Mouse (Mus musculus) forebrain, embryonic 13.5 days (tissue): ENCODE results near the gene Palld. TPM values are rescaled to one million over a fixed set of nuclear protein-coding genes. Genes with fewer than 3 reads are reported as not detected.

Source experiments
- ATAC-seq: fragments of 200-750 bp; cut with Nextera tagmentation; 2 replicates; pipeline ENCODE4 v1.8.0; 2017
- H3K27ac ChIP-seq: fragments of 300-500 bp; sonication (generic); 2 replicates; pipeline ENCODE4 v1.5.1; 2015; ENCODE audit warnings: inconsistent platforms, mild to moderate bottlenecking, moderate library complexity
- H3K27me3 ChIP-seq: fragments of 300-500 bp; sonication (generic); 2 replicates; pipeline ENCODE4 v1.6.1; 2015; ENCODE audit warnings: mild to moderate bottlenecking, inconsistent platforms
- H3K36me3 ChIP-seq: fragments of 300-500 bp; sonication (generic); 2 replicates; pipeline ENCODE4 v1.6.1; 2015; ENCODE audit warnings: mild to moderate bottlenecking, inconsistent platforms; ENCODE audit not compliant: poor library complexity, severe bottlenecking
- H3K4me1 ChIP-seq: fragments of 300-500 bp; sonication (generic); 2 replicates; pipeline ENCODE4 v1.6.1; 2015; ENCODE audit warnings: inconsistent platforms
- H3K4me2 ChIP-seq: fragments of 300-500 bp; sonication (generic); 2 replicates; pipeline ENCODE4 v1.6.1; 2015; ENCODE audit warnings: inconsistent platforms, mild to moderate bottlenecking, moderate library complexity
- H3K4me3 ChIP-seq: fragments of 300-500 bp; sonication (generic); 2 replicates; pipeline ENCODE4 v1.5.1; 2015; ENCODE audit warnings: mild to moderate bottlenecking, inconsistent platforms
- H3K9ac ChIP-seq: fragments of 300-500 bp; sonication (generic); 2 replicates; pipeline ENCODE4 v1.6.1; 2015; ENCODE audit warnings: mild to moderate bottlenecking, inconsistent platforms
- H3K9me3 ChIP-seq: fragments of 300-500 bp; sonication (generic); replicated peaks from 2 replicates; pipeline ENCODE4 v1.6.1; 2016; ENCODE audit warnings: inconsistent platforms
- WGBS: fragments of 180-500 bp; shearing (Covaris S2); methylation state at CpG from one replicate; pipeline ENCODE4 v1.1.7; 2015; 5-methylcytosine and 5-hydroxymethylcytosine counted together
- polyA plus RNA-seq: library from polyadenylated mRNA; unstranded; fragments of >200 nt; fragmentation: Nextera tagmentation; extraction: Ambion mirVana; gene quantifications from 2 replicates; pipeline ENCODE4 v1.2.1, GENCODE M21; 2015

Palld gene
- polyA plus RNA-seq, 1 experiment from 2014 or later = 30.2 TPM

GRCm38 (mm10) chr8:61662829-61663228, 239.7 kb downstream of the Palld start:
- H3K27ac ChIP-seq = no peak overlapping the region
- no peak overlapping the region for H3K9ac ChIP-seq
- no peak overlapping the region for H3K4me3 ChIP-seq
- ATAC-seq = no peak
- H3K36me3 ChIP-seq = no peaks in the 10 kb centered on the region
- H3K4me1 ChIP-seq = no peaks in the 10 kb centered on the region
- H3K9me3 ChIP-seq = no peaks in the 10 kb centered on the region
- 86% methylated on average over 4 of the region's 4 CpGs for WGBS
- no peaks in the 10 kb centered on the region for H3K27me3 ChIP-seq
- H3K4me2 ChIP-seq = no peak overlapping the region

GRCm38 (mm10) chr8:61661611-61662010, 240.9 kb downstream of the Palld start:
- no peaks in the 10 kb centered on the region for H3K36me3 ChIP-seq
- no peak overlapping the region for H3K4me2 ChIP-seq
- no peak overlapping the region for H3K27ac ChIP-seq
- H3K9me3 ChIP-seq = no peaks in the 10 kb centered on the region
- no peak overlapping the region for H3K9ac ChIP-seq
- ATAC-seq = no peak
- WGBS = 93% methylated on average over 5 of the region's 5 CpGs
- no peak overlapping the region for H3K4me3 ChIP-seq
- H3K4me1 ChIP-seq = no peaks in the 10 kb centered on the region
- no peaks in the 10 kb centered on the region for H3K27me3 ChIP-seq

GRCm38 (mm10) chr8:61660961-61661360, 241.5 kb downstream of the Palld start:
- no peaks in the 10 kb centered on the region for H3K4me1 ChIP-seq
- no peak overlapping the region for H3K4me3 ChIP-seq
- WGBS = 93% methylated on average over 5 of the region's 5 CpGs
- H3K9ac ChIP-seq = no peak overlapping the region
- no peak overlapping the region for H3K27ac ChIP-seq
- ATAC-seq = no peak
- no peaks in the 10 kb centered on the region for H3K36me3 ChIP-seq
- no peak overlapping the region for H3K4me2 ChIP-seq
- H3K9me3 ChIP-seq = no peaks in the 10 kb centered on the region
- H3K27me3 ChIP-seq = no peaks in the 10 kb centered on the region

GRCm38 (mm10) chr8:61651955-61652354, 250.5 kb downstream of the Palld start:
- 86% methylated on average over 6 of the region's 6 CpGs for WGBS
- no peaks in the 10 kb centered on the region for H3K27me3 ChIP-seq
- no peak for ATAC-seq

GRCm38 (mm10) chr8:61646195-61646835, 256.2 kb downstream of the Palld start:
- H3K9ac ChIP-seq = no peak overlapping the region
- no peak overlapping the region for H3K27ac ChIP-seq
- ATAC-seq = no peak
- WGBS = 89% methylated on average over 8 of the region's 8 CpGs
- no peak overlapping the region for H3K4me2 ChIP-seq
- H3K4me3 ChIP-seq = no peak overlapping the region
- H3K4me1 ChIP-seq = 0 out of 2 replicates have a peak, but pooled peaks cover 5% of the 10 kb centered on the region
- H3K36me3 ChIP-seq = no peaks in the 10 kb centered on the region
- H3K27me3 ChIP-seq = no peaks in the 10 kb centered on the region
- no peaks in the 10 kb centered on the region for H3K9me3 ChIP-seq

More at GRCm38 (mm10) chr8:61651955-61652354, 250.5 kb downstream of the Palld start:
- no peak overlapping the region for H3K9ac ChIP-seq
- no peak overlapping the region for H3K27ac ChIP-seq
- no peaks in the 10 kb centered on the region for H3K36me3 ChIP-seq
- no peaks in the 10 kb centered on the region for H3K4me1 ChIP-seq
- H3K4me2 ChIP-seq = no peak overlapping the region
- H3K9me3 ChIP-seq = no peaks in the 10 kb centered on the region
- H3K4me3 ChIP-seq = no peak overlapping the region

GRCm38 (mm10) chr8:61645642-61646041, 256.8 kb downstream of the Palld start:
- H3K4me2 ChIP-seq = no peak overlapping the region
- H3K9me3 ChIP-seq = no peaks in the 10 kb centered on the region
- ATAC-seq = no peak
- H3K4me1 ChIP-seq = 0 out of 2 replicates have a peak, but pooled peaks cover 5% of the 10 kb centered on the region
- no peak overlapping the region for H3K27ac ChIP-seq
- H3K27me3 ChIP-seq = no peaks in the 10 kb centered on the region
- H3K36me3 ChIP-seq = no peaks in the 10 kb centered on the region
- H3K9ac ChIP-seq = no peak overlapping the region
- H3K4me3 ChIP-seq = no peak overlapping the region
- WGBS = 88% methylated on average over 6 of the region's 6 CpGs

- H3K4me1 ChIP-seq = 0 out of 2 replicates have a peak, but pooled peaks cover 5% of the 10 kb centered on the region
- WGBS = 92% methylated on average over 3 of the region's 3 CpGs
Observed at GRCm38 (mm10) chr8:61643215-61643614, 259.3 kb downstream of the Palld start.

GRCm38 (mm10) chr8:61642358-61642847, 260.1 kb downstream of the Palld start:
- Histone ChIP-seq H3K9ac (no peak overlapping the region), H3K9me3 (no peaks in the 10 kb centered on the region), H3K27ac (no peak overlapping the region), H3K27me3 (no peaks in the 10 kb centered on the region), H3K4me1 (0 out of 2 replicates have a peak, but pooled peaks cover 5% of the 10 kb centered on the region), H3K4me3 (no peak overlapping the region), H3K36me3 (no peaks in the 10 kb centered on the region), H3K4me2 (no peak overlapping the region)
- WGBS = 70% methylated on average over 4 of the region's 4 CpGs
- peak; percentile 51; the same call in 1 of the 2 replicates for ATAC-seq

More at GRCm38 (mm10) chr8:61643215-61643614, 259.3 kb downstream of the Palld start:
- no peak overlapping the region for H3K4me2 ChIP-seq
- H3K9ac ChIP-seq = no peak overlapping the region
- no peaks in the 10 kb centered on the region for H3K9me3 ChIP-seq
- H3K36me3 ChIP-seq = no peaks in the 10 kb centered on the region
- H3K27ac ChIP-seq = no peak overlapping the region
- H3K27me3 ChIP-seq = no peaks in the 10 kb centered on the region
- ATAC-seq = no peak
- H3K4me3 ChIP-seq = no peak overlapping the region

GRCm38 (mm10) chr8:61639596-61639995, 262.9 kb downstream of the Palld start:
- Histone ChIP-seq H3K4me3 (no peak overlapping the region), H3K9ac (no peak overlapping the region), H3K27me3 (no peaks in the 10 kb centered on the region), H3K4me1 (0 out of 2 replicates have a peak, but pooled peaks cover 5% of the 10 kb centered on the region), H3K27ac (no peak overlapping the region), H3K36me3 (no peaks in the 10 kb centered on the region), H3K9me3 (no peaks in the 10 kb centered on the region), H3K4me2 (no peak overlapping the region)
- WGBS = 96% methylated on average over 2 of the region's 2 CpGs
- ATAC-seq = no peak

GRCm38 (mm10) chr8:61639008-61639407, 263.5 kb downstream of the Palld start:
- ATAC-seq = no peak
- 0 out of 2 replicates have a peak, but pooled peaks cover 5% of the 10 kb centered on the region for H3K4me1 ChIP-seq
- no peak overlapping the region for H3K4me3 ChIP-seq
- no peaks in the 10 kb centered on the region for H3K36me3 ChIP-seq
- H3K9ac ChIP-seq = no peak overlapping the region
- H3K27ac ChIP-seq = no peak overlapping the region
- no peaks in the 10 kb centered on the region for H3K27me3 ChIP-seq
- H3K4me2 ChIP-seq = no peak overlapping the region
- 76% methylated on average over 3 of the region's 3 CpGs for WGBS
- H3K9me3 ChIP-seq = no peaks in the 10 kb centered on the region

GRCm38 (mm10) chr8:61637736-61638135, 264.8 kb downstream of the Palld start:
- WGBS = 92% methylated on average over 4 of the region's 4 CpGs

GRCm38 (mm10) chr8:61634811-61635210, 267.7 kb downstream of the Palld start:
- H3K9ac ChIP-seq = no peak overlapping the region
- ATAC-seq = no peak
- H3K27ac ChIP-seq = no peak overlapping the region
- WGBS = 61% methylated on average over 1 of the region's 1 CpGs
- no peaks in the 10 kb centered on the region for H3K27me3 ChIP-seq
- no peaks in the 10 kb centered on the region for H3K36me3 ChIP-seq
- H3K9me3 ChIP-seq = no peaks in the 10 kb centered on the region
- no peaks in the 10 kb centered on the region for H3K4me1 ChIP-seq
- no peak overlapping the region for H3K4me3 ChIP-seq
- no peak overlapping the region for H3K4me2 ChIP-seq

More at GRCm38 (mm10) chr8:61637736-61638135, 264.8 kb downstream of the Palld start:
- ATAC-seq = no peak
- Histone ChIP-seq H3K4me1 (0 out of 2 replicates have a peak, but pooled peaks cover 5% of the 10 kb centered on the region), H3K4me3 (no peak overlapping the region), H3K9ac (no peak overlapping the region), H3K27me3 (no peaks in the 10 kb centered on the region), H3K9me3 (no peaks in the 10 kb centered on the region), H3K4me2 (no peak overlapping the region), H3K36me3 (no peaks in the 10 kb centered on the region), H3K27ac (no peak overlapping the region)
